Mouse (Mus musculus) ES-Bruce4 (cell line): ENCODE measurements around the gene Cyp8b1. TPM values are rescaled to one million over a fixed set of nuclear protein-coding genes. Genes with fewer than 3 reads are reported as not detected.

ENCODE experiments used
- H3K27ac ChIP-seq: 2 replicates; pipeline ENCODE4 v1.5.1; 2012; ENCODE audit warnings: low read length, inconsistent platforms; ENCODE audit not compliant: insufficient read depth
- H3K27me3 ChIP-seq: 2 replicates; pipeline ENCODE4 v1.6.1; 2012; ENCODE audit warnings: mild to moderate bottlenecking, low read length, inconsistent platforms; ENCODE audit not compliant: control insufficient read depth, poor library complexity, insufficient read depth, severe bottlenecking
- H3K36me3 ChIP-seq: 2 replicates; pipeline ENCODE4 v1.6.1; 2012; ENCODE audit warnings: inconsistent platforms, mild to moderate bottlenecking, low read length, moderate library complexity; ENCODE audit not compliant: control insufficient read depth, poor library complexity, insufficient read depth, severe bottlenecking
- H3K4me1 ChIP-seq: one replicate; pipeline ENCODE4 v1.8.1; 2011; ENCODE audit warnings: low read length; ENCODE audit not compliant: control insufficient read depth, insufficient read depth
- H3K4me3 ChIP-seq: 2 replicates; pipeline ENCODE4 v1.5.1; 2011; ENCODE audit warnings: low read depth, mild to moderate bottlenecking, low read length
- H3K9ac ChIP-seq: 2 replicates; pipeline ENCODE4 v1.6.1; 2012; ENCODE audit warnings: low read depth, mild to moderate bottlenecking, inconsistent platforms; ENCODE audit not compliant: poor library complexity, severe bottlenecking
- H3K9me3 ChIP-seq: replicated peaks from 2 replicates; pipeline ENCODE4 v1.6.1; 2012; ENCODE audit warnings: mild to moderate bottlenecking, low read length, inconsistent platforms; ENCODE audit not compliant: control insufficient read depth, poor library complexity, insufficient read depth, severe bottlenecking
- CTCF ChIP-seq: IDR thresholded peaks from one replicate; pipeline ENCODE4 v1.8.1; 2011; ENCODE audit warnings: low read depth, low read length
- EP300 ChIP-seq: IDR thresholded peaks from 2 replicates; pipeline ENCODE4 v1.6.1; 2011; ENCODE audit warnings: low read depth, low read length; ENCODE audit not compliant: insufficient read depth
- POLR2A ChIP-seq: IDR thresholded peaks from one replicate; pipeline ENCODE4 v1.8.1; 2011; ENCODE audit warnings: low read length; ENCODE audit not compliant: insufficient read depth
- polyA plus RNA-seq: library from polyadenylated mRNA; stranded (reverse); fragments of >200 nt; gene quantifications from 2 replicates; pipeline ENCODE4 v1.2.4, GENCODE M21; 2011; ENCODE audit warnings: low read depth; ENCODE audit not compliant: missing spikeins, insufficient read depth, insufficient read length

The Cyp8b1 gene
- polyA plus RNA-seq, 1 experiment, result not detected

GRCm38 (mm10) chr9:121905556-121906185 lies 10.4 kb downstream of the Cyp8b1 start:
- TF ChIP-seq CTCF (no peak), EP300 (no peak), POLR2A (no peak)
- H3K9me3 ChIP-seq, result no peaks in the 10 kb centered on the region
- H3K36me3 ChIP-seq, result no peaks in the 10 kb centered on the region
- H3K4me1 ChIP-seq, result peaks cover 3% of the 10 kb centered on the region
- H3K9ac ChIP-seq, result no peak overlapping the region
- no peaks in the 10 kb centered on the region for H3K27me3 ChIP-seq
- no peak overlapping the region for H3K27ac ChIP-seq
- H3K4me3 ChIP-seq, result no peak overlapping the region

GRCm38 (mm10) chr9:121904946-121905345 lies 11.2 kb downstream of the Cyp8b1 start:
- Histone ChIP-seq H3K4me3 (no peak overlapping the region), H3K9ac (no peak overlapping the region), H3K27ac (no peak overlapping the region), H3K9me3 (no peaks in the 10 kb centered on the region), H3K4me1 (peaks cover 3% of the 10 kb centered on the region), H3K36me3 (no peaks in the 10 kb centered on the region), H3K27me3 (no peaks in the 10 kb centered on the region)
- TF ChIP-seq CTCF (no peak), EP300 (no peak), POLR2A (no peak)

- no peaks in the 10 kb centered on the region for H3K9me3 ChIP-seq
- peaks cover 3% of the 10 kb centered on the region for H3K4me1 ChIP-seq
- H3K4me3 ChIP-seq, result no peak overlapping the region
- no peak overlapping the region for H3K27ac ChIP-seq
- TF ChIP-seq POLR2A (no peak), CTCF (no peak), EP300 (no peak)
- H3K9ac ChIP-seq, result no peak overlapping the region
- H3K27me3 ChIP-seq, result no peaks in the 10 kb centered on the region
- H3K36me3 ChIP-seq, result no peaks in the 10 kb centered on the region
These were observed 11.8 kb downstream of the Cyp8b1 start for GRCm38 (mm10) chr9:121904319-121904718.

- no peak overlapping the region for H3K9ac ChIP-seq
- H3K9me3 ChIP-seq, result no peaks in the 10 kb centered on the region
- peaks cover 3% of the 10 kb centered on the region for H3K4me1 ChIP-seq
- H3K36me3 ChIP-seq, result no peaks in the 10 kb centered on the region
- H3K4me3 ChIP-seq, result no peak overlapping the region
- no peak for TF ChIP-seq EP300
- no peak for TF ChIP-seq CTCF
- no peak for TF ChIP-seq POLR2A
- no peak overlapping the region for H3K27ac ChIP-seq
- no peaks in the 10 kb centered on the region for H3K27me3 ChIP-seq
These were observed 12.4 kb downstream of the Cyp8b1 start for GRCm38 (mm10) chr9:121903476-121904305.

- Histone ChIP-seq H3K9ac (no peak overlapping the region), H3K27ac (no peak overlapping the region), H3K27me3 (no peaks in the 10 kb centered on the region), H3K4me1 (no peaks in the 10 kb centered on the region), H3K36me3 (no peaks in the 10 kb centered on the region), H3K4me3 (no peak overlapping the region), H3K9me3 (no peaks in the 10 kb centered on the region)
- TF ChIP-seq POLR2A, result no peak
- no peak for TF ChIP-seq CTCF
- TF ChIP-seq EP300, result no peak
These were observed 14.1 kb downstream of the Cyp8b1 start for GRCm38 (mm10) chr9:121901710-121902700.
